Mouse (Mus musculus) urinary bladder, postnatal 10 days (tissue): ENCODE results near the gene Vmn1r53.
"Not testable (repeated sequence)": the region's sequence is repeated elsewhere in the genome, so short reads cannot be mapped to it uniquely, and the experiment has no call there.

Source experiments
- DNase-seq: peaks from one replicate; pipeline ENCODE4 v3.0.0; 2022; ENCODE audit warnings: low spot score

The Vmn1r53 gene

DNA sequence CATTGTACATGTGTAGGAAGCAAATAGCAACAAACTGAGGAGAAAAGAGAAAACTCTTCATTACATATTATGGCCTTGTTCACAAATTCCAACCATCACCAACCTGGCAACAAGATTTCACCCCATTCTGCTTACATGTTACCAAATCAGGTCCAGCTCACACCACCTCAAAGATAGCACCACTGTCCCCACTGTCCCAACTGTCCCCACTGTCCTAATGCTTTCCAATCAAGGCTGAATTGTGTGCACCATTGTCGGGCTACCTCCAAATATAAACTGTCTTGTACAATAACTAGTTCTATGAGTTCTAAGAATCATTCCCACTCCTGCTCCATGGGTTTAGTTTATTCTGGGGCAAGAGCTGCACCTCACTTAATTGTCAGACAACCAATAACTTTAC is at the start of gene Vmn1r53:
Gene Vmn1r53 (minus strand): TSS at position 101 of the 400 bp plus-strand sequence.
- DNase-seq: no peak

DNA sequence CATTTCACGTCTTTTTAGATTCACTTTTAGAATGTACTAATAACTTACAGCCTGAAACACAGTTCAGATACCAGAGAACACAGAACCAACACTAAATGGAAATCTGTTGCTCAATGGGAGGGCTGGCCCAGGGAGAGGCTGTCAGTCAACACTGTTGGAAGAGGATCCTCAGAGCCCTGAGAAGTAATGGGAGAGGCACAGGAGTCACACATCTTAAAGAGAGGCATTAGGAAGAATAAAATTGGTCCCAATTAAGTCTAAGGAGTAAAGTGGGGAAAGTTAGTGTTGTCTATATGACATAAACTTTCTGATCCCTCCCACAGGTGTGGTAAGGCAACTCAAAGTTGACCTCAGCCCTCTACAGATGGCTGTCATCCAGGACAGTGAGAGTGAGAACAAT is 21.8 kb upstream of the Vmn1r53 start, which contains the start of gene Vmn1r54:
Gene Vmn1r54 (plus strand): TSS at position 301 of the 400 bp plus-strand sequence.
- no peak for DNase-seq

- no peak for DNase-seq
Observed at GRCm38 (mm10) chr6:90244019-90244418, 19.8 kb upstream of the Vmn1r53 start.

DNA sequence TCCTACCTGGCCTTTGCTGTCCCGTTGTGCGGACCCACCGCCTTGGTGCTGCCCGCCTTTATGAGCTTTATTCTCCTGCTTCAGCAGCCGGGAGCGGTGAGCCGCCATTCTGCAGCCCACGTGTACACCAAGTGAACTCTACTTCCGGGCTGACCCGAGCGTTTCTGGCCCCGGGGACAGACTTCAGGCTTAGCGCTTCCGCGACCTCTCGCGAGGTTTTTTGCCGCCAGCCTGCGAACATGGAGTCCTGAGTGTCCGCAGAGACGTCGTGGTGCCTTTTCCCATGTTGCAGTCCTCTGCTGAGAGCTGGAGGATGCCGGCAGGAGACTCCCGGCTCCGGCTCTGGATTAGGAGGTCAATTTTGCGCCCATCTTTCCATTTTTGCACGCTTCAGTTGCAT is 8.4 kb upstream of the Vmn1r53 start:
- no peak for DNase-seq

DNA sequence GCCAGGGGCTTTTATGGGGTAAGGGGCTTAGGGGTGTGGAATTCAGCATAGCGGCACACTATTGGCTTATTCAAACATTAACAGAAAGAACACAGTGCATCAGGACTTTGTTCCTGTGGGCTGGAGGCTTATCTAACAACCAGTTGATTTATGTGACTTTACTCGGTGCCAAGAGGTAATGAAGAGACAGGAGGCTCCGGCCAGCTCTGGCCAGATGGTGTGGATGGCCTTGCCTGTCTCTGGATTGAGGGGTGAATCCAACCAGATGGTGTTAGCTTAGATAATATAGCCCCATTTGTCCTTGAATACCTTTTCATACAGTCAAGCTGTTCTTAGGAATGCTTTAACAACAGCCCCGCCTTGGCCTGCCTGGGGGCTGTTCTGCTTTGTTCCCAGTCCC is 7.9 kb upstream of the Vmn1r53 start:
- not testable (repeated sequence) for DNase-seq

DNA sequence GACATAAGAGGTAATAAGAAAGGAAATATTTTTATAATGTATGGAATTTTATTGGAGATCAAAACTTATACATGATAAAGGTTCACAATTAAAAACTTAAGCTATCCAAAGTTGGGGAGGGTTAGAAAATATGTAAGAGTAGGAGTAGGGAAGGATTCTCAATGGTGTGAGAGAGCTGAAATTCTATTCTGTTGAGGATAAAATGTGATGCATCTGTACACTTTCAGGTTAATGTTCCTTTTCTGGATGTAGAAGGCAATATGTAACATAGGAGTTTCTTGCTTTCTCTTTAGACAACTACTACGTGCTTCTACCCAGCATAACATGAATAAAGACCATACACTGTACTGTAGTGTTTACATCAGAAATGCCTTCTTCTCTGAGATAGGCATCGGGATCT is 21.7 kb downstream of the Vmn1r53 start, which contains the start of gene V1ra8:
Gene V1ra8 (plus strand): TSS at position 301 of the 400 bp plus-strand sequence.
- not testable (repeated sequence) for DNase-seq

DNA sequence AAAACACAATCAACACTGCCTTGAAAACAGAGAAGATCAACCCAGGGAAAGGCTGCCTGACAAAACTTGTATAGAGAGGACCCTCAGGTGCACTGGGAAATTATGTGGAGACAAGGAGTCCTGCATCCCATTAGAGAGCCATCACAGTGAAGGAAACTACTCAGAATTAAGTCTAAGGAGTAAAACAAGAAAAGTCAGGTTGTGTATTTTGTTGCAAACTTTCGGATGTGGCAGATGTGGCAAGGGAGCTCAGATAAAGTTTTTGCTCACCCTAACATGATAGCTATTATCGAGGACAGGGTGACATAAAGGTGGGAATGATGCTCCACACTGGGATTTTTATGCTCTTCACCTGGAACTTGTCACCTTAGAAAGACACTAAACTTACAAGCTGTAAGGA is 49.7 kb downstream of the Vmn1r53 start, which contains the start of gene Vmn1r52:
Gene Vmn1r52 (plus strand): TSS at position 301 of the 400 bp plus-strand sequence.
- DNase-seq: no peak
